Mouse (Mus musculus) gastrocnemius, postnatal 4 days (tissue): ENCODE results near the gene Kcnj8. TPM values are rescaled to one million over a fixed set of nuclear protein-coding genes. Genes with fewer than 3 reads are reported as not detected.

Source experiments
- total RNA-seq, 2 experiments: library from RNA; stranded (reverse); gene quantifications; 2 replicates each; pipeline ENCODE4 v1.2.3; 2021

The Kcnj8 gene
- total RNA-seq, 2 experiments from 2014 or later, result 21.0 to 21.2 TPM

Other genes starting within 250 kb of the Kcnj8 start
- not detected for gene Slco1a5, start 248.6 kb downstream of the Kcnj8 start, total RNA-seq
- 10 to 100 TPM in 1 of 2 experiments, 1 to 10 TPM in 1; 9.4 to 10.9 TPM for gene Pyroxd1, start 226.0 kb downstream of the Kcnj8 start, total RNA-seq
- 10 to 100 TPM; 10.7 to 14.3 TPM for gene Recql, start 184.5 kb downstream of the Kcnj8 start, total RNA-seq
- gene Golt1b, start 184.4 kb downstream of the Kcnj8 start, total RNA-seq, result 10 to 100 TPM; 38.8 to 41.6 TPM
- under 1 TPM in 1 of 2 experiments, not detected in 1; 0.41 TPM for gene Spx, start 158.2 kb downstream of the Kcnj8 start, total RNA-seq
- gene Gys2, start 98.5 kb downstream of the Kcnj8 start, total RNA-seq, result under 1 TPM in 1 of 2 experiments, not detected in 1; 0.23 TPM
- gene Ldhb, start 63.7 kb downstream of the Kcnj8 start, total RNA-seq, result 100 to 1,000 TPM; 162 to 170 TPM
- 100 to 1,000 TPM; 114 to 117 TPM for gene Abcc9, start 130.7 kb upstream of the Kcnj8 start, total RNA-seq
- 10 to 100 TPM; 40.8 to 42.0 TPM for gene Cmas, start 185.1 kb upstream of the Kcnj8 start, total RNA-seq
- not detected for gene Sult6b2, start 232.9 kb upstream of the Kcnj8 start, total RNA-seq